Mouse (Mus musculus): ENCODE data around the gene Trim72. TPM values are rescaled to one million over a fixed set of nuclear protein-coding genes. Genes with fewer than 3 reads are reported as not detected.
"Not testable (repeated sequence)": the region's sequence is repeated elsewhere in the genome, so short reads cannot be mapped to it uniquely, and the experiment has no call there.

The Trim72 gene
- polyA plus RNA-seq, 1 experiment from 2014 or later, result 0.76 TPM

DNA sequence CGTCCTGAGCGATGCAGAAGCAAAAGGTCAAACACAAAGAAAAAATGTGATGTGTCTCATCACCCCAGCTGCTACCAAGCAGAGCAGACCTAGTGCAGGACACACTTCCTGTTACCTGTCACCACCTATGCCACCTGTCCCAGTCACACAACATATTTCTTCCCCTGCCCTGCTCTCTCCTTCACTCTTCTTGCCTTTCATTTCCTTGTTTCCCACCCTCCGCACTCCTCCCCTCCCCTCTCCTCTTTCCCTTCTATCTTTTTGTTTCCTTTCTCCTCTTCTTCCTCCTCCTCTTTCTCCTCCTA lies 29.2 kb downstream of the Trim72 start:
- WGBS, result 88% methylated on average over 3 of the region's 3 CpGs

DNA sequence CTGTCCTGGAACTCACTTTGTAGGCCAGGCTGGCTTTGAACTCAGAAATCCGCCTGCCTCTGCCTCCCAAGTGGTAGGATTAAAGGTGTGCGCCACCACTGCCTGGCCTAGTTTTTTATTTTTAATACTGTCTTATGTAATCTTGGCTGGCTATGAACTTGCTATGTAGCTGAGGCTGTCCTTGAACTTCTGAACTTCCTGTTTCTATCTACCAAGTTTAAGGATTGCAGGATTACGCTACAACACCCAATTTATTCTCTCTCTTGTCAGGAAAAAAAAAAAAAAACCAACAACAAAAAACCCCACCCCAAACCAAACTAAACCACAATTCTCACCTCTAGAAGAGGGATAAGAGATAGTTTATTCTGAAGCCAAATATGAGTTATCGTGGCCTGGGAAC lies 29.9 kb downstream of the Trim72 start:
- no peaks in the 10 kb centered on the region for H3K9me3 ChIP-seq
- 82% methylated on average over 4 of the region's 4 CpGs for WGBS
- ATAC-seq (ENCODE audit: extremely low read depth, insufficient number of reproducible peaks, low FRiP score, low TSS enrichment), result no peak

More for the DNA sequence above, 29.2 kb downstream of the Trim72 start:
- H3K9me3 ChIP-seq, result no peaks in the 10 kb centered on the region
- no peaks in the 10 kb centered on the region for H3K27me3 ChIP-seq (replicated peaks)
- H3K4me1 ChIP-seq, result peaks cover 3% of the 10 kb centered on the region; the same call in 1 of the 2 replicates
- H3K4me2 ChIP-seq, result no peak overlapping the region
- no peak overlapping the region for H3K4me3 ChIP-seq
- no peak for ATAC-seq (ENCODE audit: extremely low read depth, insufficient number of reproducible peaks, low FRiP score, low TSS enrichment)
- no peak overlapping the region for H3K27ac ChIP-seq (replicated peaks)
- no peak overlapping the region for H3K9ac ChIP-seq
- no peaks in the 10 kb centered on the region for H3K36me3 ChIP-seq

GRCm38 (mm10) chr7:128042161-128042820 lies 38.5 kb downstream of the Trim72 start:
- not testable (repeated sequence) for H3K27me3 ChIP-seq (replicated peaks); H3K4me2 ChIP-seq; H3K27ac ChIP-seq (replicated peaks); H3K4me1 ChIP-seq; ATAC-seq (ENCODE audit: extremely low read depth, insufficient number of reproducible peaks, low FRiP score, low TSS enrichment); H3K4me3 ChIP-seq; H3K36me3 ChIP-seq; H3K9me3 ChIP-seq; H3K9ac ChIP-seq
- 70% methylated on average over 15 of the region's 15 CpGs for WGBS

More for the DNA sequence above, 29.9 kb downstream of the Trim72 start:
- H3K4me2 ChIP-seq, result no peak overlapping the region
- H3K9ac ChIP-seq, result no peak overlapping the region
- no peaks in the 10 kb centered on the region for H3K36me3 ChIP-seq
- no peak overlapping the region for H3K27ac ChIP-seq (replicated peaks)
- no peaks in the 10 kb centered on the region for H3K27me3 ChIP-seq (replicated peaks)
- H3K4me3 ChIP-seq, result no peak overlapping the region
- H3K4me1 ChIP-seq, result peaks cover 3% of the 10 kb centered on the region; the same call in 1 of the 2 replicates

- Histone ChIP-seq H3K27ac (replicated peaks) (no peak overlapping the region), H3K36me3 (no peaks in the 10 kb centered on the region), H3K27me3 (replicated peaks) (no peaks in the 10 kb centered on the region), H3K4me1 (peaks cover 3% of the 10 kb centered on the region; the same call in 1 of the 2 replicates), H3K4me3 (no peak overlapping the region), H3K9me3 (no peaks in the 10 kb centered on the region), H3K9ac (no peak overlapping the region), H3K4me2 (no peak overlapping the region)
- no peak for ATAC-seq (ENCODE audit: extremely low read depth, insufficient number of reproducible peaks, low FRiP score, low TSS enrichment)
- 56% methylated on average over 4 of the region's 4 CpGs for WGBS
Measured at GRCm38 (mm10) chr7:128044142-128044785, 40.5 kb downstream of the Trim72 start.

- Histone ChIP-seq H3K9ac (no peak overlapping the region), H3K4me1 (peaks cover 3% of the 10 kb centered on the region; the same call in 1 of the 2 replicates), H3K36me3 (no peaks in the 10 kb centered on the region), H3K9me3 (no peaks in the 10 kb centered on the region), H3K4me2 (no peak overlapping the region), H3K27ac (replicated peaks) (no peak overlapping the region), H3K4me3 (no peak overlapping the region), H3K27me3 (replicated peaks) (no peaks in the 10 kb centered on the region)
- ATAC-seq (ENCODE audit: extremely low read depth, insufficient number of reproducible peaks, low FRiP score, low TSS enrichment), result no peak
- WGBS, result 23% methylated on average over 2 of the region's 2 CpGs
Measured at GRCm38 (mm10) chr7:128045640-128046039, 41.9 kb downstream of the Trim72 start.

GRCm38 (mm10) chr7:128048819-128049218 lies 45.1 kb downstream of the Trim72 start:
- Histone ChIP-seq H3K27ac (replicated peaks) (no peak overlapping the region), H3K4me2 (no peak overlapping the region), H3K9me3 (no peaks in the 10 kb centered on the region), H3K9ac (no peak overlapping the region), H3K27me3 (replicated peaks) (no peaks in the 10 kb centered on the region; the same call in 1 of the 2 replicates), H3K4me3 (no peak overlapping the region), H3K4me1 (peaks cover 3% of the 10 kb centered on the region; the same call in 1 of the 2 replicates), H3K36me3 (no peaks in the 10 kb centered on the region)
- ATAC-seq (ENCODE audit: extremely low read depth, insufficient number of reproducible peaks, low FRiP score, low TSS enrichment), result no peak
- 84% methylated on average over 4 of the region's 4 CpGs for WGBS

GRCm38 (mm10) chr7:128049254-128049653 lies 45.5 kb downstream of the Trim72 start:
- H3K9me3 ChIP-seq, result no peaks in the 10 kb centered on the region
- H3K4me3 ChIP-seq, result no peak overlapping the region
- peaks cover 3% of the 10 kb centered on the region; the same call in 1 of the 2 replicates for H3K4me1 ChIP-seq
- ATAC-seq (ENCODE audit: extremely low read depth, insufficient number of reproducible peaks, low FRiP score, low TSS enrichment), result no peak
- H3K36me3 ChIP-seq, result no peaks in the 10 kb centered on the region
- 58% methylated on average over 2 of the region's 2 CpGs for WGBS
- H3K9ac ChIP-seq, result no peak overlapping the region
- H3K4me2 ChIP-seq, result no peak overlapping the region
- H3K27ac ChIP-seq (replicated peaks), result no peak overlapping the region
- no peaks in the 10 kb centered on the region; the same call in 1 of the 2 replicates for H3K27me3 ChIP-seq (replicated peaks)

DNA sequence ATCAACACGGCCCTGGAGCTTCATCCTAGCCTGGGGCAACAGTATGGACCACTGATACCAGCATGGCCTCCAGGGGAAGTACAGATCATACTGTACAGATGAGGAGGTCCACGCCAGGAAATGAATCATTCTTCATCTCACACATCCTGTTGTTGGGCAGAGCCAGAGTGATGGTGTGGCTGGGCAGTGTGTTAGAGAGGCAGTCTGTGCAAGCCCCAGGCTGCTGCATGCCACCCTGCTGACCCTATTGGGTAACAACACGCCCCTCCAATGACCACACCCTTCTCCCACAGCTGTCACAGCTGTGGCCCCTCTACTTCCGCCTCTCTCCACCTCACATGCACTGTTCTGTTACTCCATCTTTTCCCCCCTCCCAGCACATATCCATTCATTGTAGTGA lies 47.0 kb downstream of the Trim72 start:
- Histone ChIP-seq H3K4me2 (no peak overlapping the region), H3K9ac (no peak overlapping the region), H3K4me1 (peaks cover under 1% of the 10 kb centered on the region; the same call in 1 of the 2 replicates), H3K36me3 (no peaks in the 10 kb centered on the region), H3K27me3 (replicated peaks) (no peaks in the 10 kb centered on the region; the same call in 1 of the 2 replicates), H3K9me3 (no peaks in the 10 kb centered on the region), H3K4me3 (no peak overlapping the region), H3K27ac (replicated peaks) (no peak overlapping the region)
- 63% methylated on average over 4 of the region's 4 CpGs for WGBS
- no peak for ATAC-seq (ENCODE audit: extremely low read depth, insufficient number of reproducible peaks, low FRiP score, low TSS enrichment)

- H3K36me3 ChIP-seq, result no peaks in the 10 kb centered on the region
- no peak overlapping the region for H3K27ac ChIP-seq (replicated peaks)
- no peaks in the 10 kb centered on the region for H3K9me3 ChIP-seq
- no peaks in the 10 kb centered on the region for H3K4me1 ChIP-seq
- H3K27me3 ChIP-seq (replicated peaks), result no peaks in the 10 kb centered on the region; the same call in 1 of the 2 replicates
- WGBS, result 76% methylated on average over 5 of the region's 5 CpGs
- no peak overlapping the region for H3K4me3 ChIP-seq
- no peak overlapping the region for H3K9ac ChIP-seq
- ATAC-seq (ENCODE audit: extremely low read depth, insufficient number of reproducible peaks, low FRiP score, low TSS enrichment), result no peak
- no peak overlapping the region for H3K4me2 ChIP-seq
Measured at GRCm38 (mm10) chr7:128053061-128053460, 49.3 kb downstream of the Trim72 start.

GRCm38 (mm10) chr7:128056917-128057444 lies 53.2 kb downstream of the Trim72 start:
- Histone ChIP-seq H3K4me3 (no peak overlapping the region), H3K4me1 (no peaks in the 10 kb centered on the region), H3K9me3 (no peaks in the 10 kb centered on the region), H3K9ac (no peak overlapping the region), H3K27me3 (replicated peaks) (peaks cover 3% of the 10 kb centered on the region; the same call in 1 of the 2 replicates), H3K27ac (replicated peaks) (no peak overlapping the region), H3K36me3 (no peaks in the 10 kb centered on the region), H3K4me2 (no peak overlapping the region)
- 59% methylated on average over 3 of the region's 3 CpGs for WGBS
- no peak for ATAC-seq (ENCODE audit: extremely low read depth, insufficient number of reproducible peaks, low FRiP score, low TSS enrichment)

DNA sequence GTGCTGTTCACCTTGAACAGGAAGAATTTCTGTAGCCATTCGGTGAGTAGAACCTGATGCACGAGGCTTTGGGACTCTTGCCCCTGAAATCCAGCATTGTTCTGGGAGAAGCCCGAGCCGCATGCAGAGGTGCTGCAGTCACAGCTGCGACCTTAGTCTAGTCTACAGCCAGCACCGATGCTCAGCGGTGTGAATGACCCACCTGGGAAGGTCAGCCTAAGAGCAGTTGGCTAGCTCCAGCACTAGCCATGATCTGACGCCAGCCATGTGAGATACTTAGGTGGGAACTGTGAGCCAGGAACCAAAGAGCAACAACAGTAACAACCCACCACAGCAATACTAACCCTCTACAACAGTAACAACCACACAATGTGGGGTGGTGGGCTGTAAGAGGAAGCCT lies 54.1 kb downstream of the Trim72 start:
- ATAC-seq (ENCODE audit: extremely low read depth, insufficient number of reproducible peaks, low FRiP score, low TSS enrichment), result no peak
- H3K27ac ChIP-seq (replicated peaks), result no peak overlapping the region
- no peaks in the 10 kb centered on the region for H3K4me1 ChIP-seq
- WGBS, result 71% methylated on average over 8 of the region's 8 CpGs
- no peak overlapping the region for H3K9ac ChIP-seq
- H3K36me3 ChIP-seq, result no peaks in the 10 kb centered on the region
- no peak overlapping the region for H3K4me3 ChIP-seq
- no peaks in the 10 kb centered on the region for H3K9me3 ChIP-seq
- H3K27me3 ChIP-seq (replicated peaks), result peaks cover 3% of the 10 kb centered on the region; the same call in 1 of the 2 replicates
- H3K4me2 ChIP-seq, result no peak overlapping the region
